35 mouse cellular contexts compared by ENCODE assay signal in genomic region chr4:138734105-138734504, GRCm38 (mm10). TPM values are rescaled to one million over a fixed set of nuclear protein-coding genes. Genes with fewer than 3 reads are reported as not detected.
DNase-seq lines count a peak whose midpoint lies in the region; ATAC-seq lines count a peak whose summit lies in the region.
"Had no signal": no experiment of that assay in that cellular context is flagged by ENCODE, and none has a peak within 500 bp of the region (broad histone marks: within the 10 kb centered on the region; RNA-seq: fewer than 3 reads in every experiment).

No protein-coding gene starts in this region.

- H3K4me1 ChIP-seq in kidney, embryonic 14.5 days (ENCODE audit: control insufficient read depth, insufficient read depth, low read length), result peaks cover 15% of the 10 kb centered on the region
- H3K4me1 ChIP-seq: liver, embryonic 13.5 days had no signal

- no peaks in the 10 kb centered on the region for H3K36me3 ChIP-seq in kidney, embryonic 14.5 days (ENCODE audit: control insufficient read depth, insufficient read depth, low read length)
- H3K36me3 ChIP-seq: heart, embryonic 12.5 days; hindbrain, embryonic 15.5 days; limb, embryonic 10.5 days; limb, embryonic 15.5 days; liver, embryonic 13.5 days; midbrain, embryonic 15.5 days; neural tube, embryonic 15.5 days had no signal

- DNase-seq in kidney, adult 18-20 months, result peak; percentile 26
- DNase-seq in lung, postnatal 10 days, result peak; percentile 47
- DNase-seq in lung, postnatal 14 days, result no peak
- peak; percentile 61 for DNase-seq in kidney, postnatal 14 days
- DNase-seq: adrenal gland, postnatal 25 days; B cell, adult 2 months; cerebellum, adult 11-12 months; cerebellum, postnatal 10 days; heart, adult 2 months; heart, postnatal 4 days; liver, embryonic 13.5 days; lung, adult 18-20 months; retina, postnatal 1 day; right cerebral cortex, postnatal 14 days; thymus, postnatal 4 days had no signal

- 43% methylated on average over 7 of the region's 7 CpGs for WGBS in kidney, embryonic 14.5 days

- no peak for ATAC-seq in kidney, embryonic 14.5 days (ENCODE audit: low FRiP score, low TSS enrichment)
- ATAC-seq in megakaryocyte progenitor cell, adult 5-6 weeks (replicated peaks; ENCODE audit: poor library complexity), result no peak
- ATAC-seq: activated CD4-positive, CD25-positive, alpha-beta regulatory T cell, adult 4 months; forebrain, embryonic 16.5 days; inflammation-experienced regulatory T-cells, adult 6 months; midbrain, embryonic 15.5 days had no signal

- no peak overlapping the region for H3K4me2 ChIP-seq in kidney, embryonic 14.5 days (replicated peaks; ENCODE audit: low read depth, low read length)
- H3K4me2 ChIP-seq: heart, embryonic 12.5 days; hindbrain, embryonic 15.5 days; limb, embryonic 15.5 days; liver, embryonic 13.5 days; midbrain, embryonic 15.5 days; neural tube, embryonic 15.5 days had no signal

- no peak overlapping the region for H3K4me3 ChIP-seq in kidney, embryonic 14.5 days (ENCODE audit: low read length)
- H3K4me3 ChIP-seq: erythroblast, embryonic 14.5 days; heart, adult 2 months; heart, embryonic 12.5 days; hindbrain, embryonic 15.5 days; limb, embryonic 10.5 days; limb, embryonic 15.5 days; liver, embryonic 13.5 days; midbrain, embryonic 15.5 days; neural tube, embryonic 15.5 days had no signal

- H3K27me3 ChIP-seq in kidney, embryonic 14.5 days (ENCODE audit: control insufficient read depth, insufficient read depth, low read length), result no peaks in the 10 kb centered on the region
- H3K27me3 ChIP-seq: hindbrain, embryonic 15.5 days; limb, embryonic 15.5 days; liver, embryonic 13.5 days; midbrain, embryonic 15.5 days; neural tube, embryonic 15.5 days had no signal

- H3K9me3 ChIP-seq in kidney, embryonic 14.5 days (ENCODE audit: control insufficient read depth, low read length), result no peaks in the 10 kb centered on the region
- H3K9me3 ChIP-seq: heart, embryonic 12.5 days; hindbrain, embryonic 15.5 days; limb, embryonic 10.5 days; limb, embryonic 15.5 days; liver, embryonic 13.5 days; midbrain, embryonic 15.5 days; neural tube, embryonic 15.5 days had no signal

- no peak overlapping the region for H3K9ac ChIP-seq in kidney, embryonic 14.5 days (ENCODE audit: low read depth, low read length)
- H3K9ac ChIP-seq: heart, embryonic 12.5 days; hindbrain, embryonic 15.5 days; limb, embryonic 15.5 days; liver, embryonic 13.5 days; midbrain, embryonic 15.5 days; neural tube, embryonic 15.5 days had no signal

- no peak overlapping the region for H3K27ac ChIP-seq in kidney, embryonic 14.5 days (ENCODE audit: low read depth, low read length)
- H3K27ac ChIP-seq: heart, adult 2 months; hindbrain, embryonic 15.5 days; limb, embryonic 10.5 days; limb, embryonic 15.5 days; liver, embryonic 13.5 days; macrophage; midbrain, embryonic 15.5 days; neural tube, embryonic 15.5 days had no signal

RNA-seq across cellular contexts. Expression of gene Ubxn10, which starts 2.9 kb away (rescaled TPM):
- 1.3 and 2.0 TPM in 2 replicates for polyA plus RNA-seq in kidney, embryonic 14.5 days (2014; fragmentation: Nextera tagmentation; extraction: Ambion mirVana)
- not detected in 2 replicates for total RNA-seq in megakaryocyte progenitor cell, adult 5-6 weeks (2015)
- not detected in 2 replicates for total RNA-seq in megakaryocyte progenitor cell, adult 5-6 weeks (2017)
- total RNA-seq: common myeloid progenitor, adult 5-6 weeks had no signal
- polyA plus RNA-seq: activated CD4-positive, CD25-positive, alpha-beta regulatory T cell, adult 4 months; erythroblast, embryonic 14.5 days; inflammation-experienced regulatory T-cells, adult 6 months; macrophage had no signal

RNA-seq across cellular contexts. Expression of gene Pla2g2c, which starts 9.5 kb away (rescaled TPM):
- polyA plus RNA-seq in kidney, embryonic 14.5 days (2014; fragmentation: Nextera tagmentation; extraction: Ambion mirVana), result 0.46 and 0.81 TPM in 2 replicates
- not detected in 2 replicates for total RNA-seq in megakaryocyte progenitor cell, adult 5-6 weeks (2015)
- not detected in 2 replicates for total RNA-seq in megakaryocyte progenitor cell, adult 5-6 weeks (2017)
- total RNA-seq: common myeloid progenitor, adult 5-6 weeks; gastrocnemius, adult 8-10 months; heart, postnatal 4 days; left cerebral cortex, postnatal 10 days had no signal
- polyA plus RNA-seq: activated CD4-positive, CD25-positive, alpha-beta regulatory T cell, adult 4 months; erythroblast, embryonic 14.5 days; forebrain, embryonic 16.5 days; inflammation-experienced regulatory T-cells, adult 6 months; limb, embryonic 15.5 days; liver, embryonic 13.5 days; macrophage had no signal

RNA-seq across cellular contexts. Expression of gene Pla2g2f, which starts 23.3 kb away (rescaled TPM):
- not detected in 2 replicates for polyA plus RNA-seq in kidney, embryonic 14.5 days (2014; fragmentation: Nextera tagmentation; extraction: Ambion mirVana)
- total RNA-seq in megakaryocyte progenitor cell, adult 5-6 weeks (2015), result not detected in 2 replicates
- not detected in 2 replicates for total RNA-seq in megakaryocyte progenitor cell, adult 5-6 weeks (2017)
- total RNA-seq: common myeloid progenitor, adult 5-6 weeks; gastrocnemius, postnatal 4 days; left cerebral cortex, postnatal 10 days had no signal
- polyA plus RNA-seq: activated CD4-positive, CD25-positive, alpha-beta regulatory T cell, adult 4 months; erythroblast, embryonic 14.5 days; forebrain, embryonic 16.5 days; heart, embryonic 12.5 days; heart, postnatal 0 days; inflammation-experienced regulatory T-cells, adult 6 months; liver, embryonic 13.5 days; macrophage; neural tube, embryonic 15.5 days; testis, adult 2 months had no signal

RNA-seq across cellular contexts. Expression of gene Pla2g2d, which starts 41.4 kb away (rescaled TPM):
- not detected in 2 replicates for polyA plus RNA-seq in kidney, embryonic 14.5 days (2014; fragmentation: Nextera tagmentation; extraction: Ambion mirVana)
- total RNA-seq in megakaryocyte progenitor cell, adult 5-6 weeks (2015), result not detected in 2 replicates
- not detected in 2 replicates for total RNA-seq in megakaryocyte progenitor cell, adult 5-6 weeks (2017)
- total RNA-seq: common myeloid progenitor, adult 5-6 weeks; gastrocnemius, postnatal 4 days; heart, postnatal 4 days had no signal
- polyA plus RNA-seq: erythroblast, embryonic 14.5 days; forebrain, embryonic 11.5 days; heart, embryonic 12.5 days; heart, postnatal 0 days; limb, embryonic 10.5 days; liver, embryonic 13.5 days; macrophage had no signal
